Mouse (Mus musculus) bone marrow macrophage, adult 2 months (primary cell): Measurements from ENCODE around the gene Tex48.

Source experiments
- CTCF ChIP-seq: IDR thresholded peaks from 2 replicates; pipeline ENCODE4 v1.5.1; 2012; ENCODE audit warnings: low read depth, mild to moderate bottlenecking, low read length, moderate library complexity
- POLR2A ChIP-seq: IDR thresholded peaks from 2 replicates; pipeline ENCODE4 v1.6.1; 2012; ENCODE audit warnings: mild to moderate bottlenecking, low read depth, low read length, borderline replicate concordance

GRCm38 (mm10) chr4:63569322-63569721 lies 52.9 kb downstream of the Tex48 start:
- TF ChIP-seq POLR2A (no peak), CTCF (no peak)
